Mouse (Mus musculus) duodenum, adult 2 months (tissue): ENCODE measurements around the gene Magt1. TPM values are rescaled to one million over a fixed set of nuclear protein-coding genes. Genes with fewer than 3 reads are reported as not detected.

ENCODE experiments used
- polyA plus RNA-seq: library from polyadenylated mRNA; depleted of rRNA; stranded (reverse); fragments of >200 nt; gene quantifications from 2 replicates; pipeline ENCODE4 v1.2.3, GENCODE M21; 2012; ENCODE audit warnings: low replicate concordance; rRNA removed

Gene Magt1
- 1.5 and 2.3 TPM in 2 replicates for polyA plus RNA-seq

DNA sequence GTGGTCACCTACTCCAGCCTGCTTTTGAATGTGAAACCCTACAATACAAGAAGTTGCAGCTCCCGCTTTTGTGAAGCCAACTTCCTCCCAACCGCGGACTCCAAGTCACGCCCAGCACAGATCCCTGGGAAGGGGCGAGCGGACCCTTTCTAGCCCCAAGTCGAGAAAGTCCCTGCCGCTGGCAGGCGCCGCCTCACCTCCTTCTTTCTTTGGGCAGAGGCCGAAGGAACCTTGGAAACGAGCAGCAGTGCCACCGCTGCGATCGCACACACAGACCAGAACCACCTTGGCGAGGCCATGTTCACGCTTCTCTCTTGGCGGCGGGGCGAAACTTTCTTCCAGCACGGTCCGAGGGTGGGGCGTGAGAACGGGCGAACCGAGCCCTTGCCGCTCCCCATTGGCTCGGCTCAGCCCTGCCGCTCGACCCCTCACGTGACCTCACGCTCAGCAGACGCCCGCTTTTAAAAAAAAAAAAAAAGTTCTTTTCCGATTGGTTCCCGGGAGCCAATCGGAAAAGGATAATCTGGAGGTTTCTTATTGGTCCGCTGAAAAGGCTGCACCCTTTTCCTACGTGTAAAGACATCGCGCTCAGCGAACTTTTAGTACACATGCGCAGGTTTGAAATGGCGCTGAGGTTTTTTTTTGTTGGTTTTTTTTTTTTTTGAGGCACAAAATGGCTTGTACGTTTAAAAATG is at the start of gene Magt1:
Magt1 (minus strand) TSS at position 442 of the 695 bp plus-strand sequence.

DNA sequence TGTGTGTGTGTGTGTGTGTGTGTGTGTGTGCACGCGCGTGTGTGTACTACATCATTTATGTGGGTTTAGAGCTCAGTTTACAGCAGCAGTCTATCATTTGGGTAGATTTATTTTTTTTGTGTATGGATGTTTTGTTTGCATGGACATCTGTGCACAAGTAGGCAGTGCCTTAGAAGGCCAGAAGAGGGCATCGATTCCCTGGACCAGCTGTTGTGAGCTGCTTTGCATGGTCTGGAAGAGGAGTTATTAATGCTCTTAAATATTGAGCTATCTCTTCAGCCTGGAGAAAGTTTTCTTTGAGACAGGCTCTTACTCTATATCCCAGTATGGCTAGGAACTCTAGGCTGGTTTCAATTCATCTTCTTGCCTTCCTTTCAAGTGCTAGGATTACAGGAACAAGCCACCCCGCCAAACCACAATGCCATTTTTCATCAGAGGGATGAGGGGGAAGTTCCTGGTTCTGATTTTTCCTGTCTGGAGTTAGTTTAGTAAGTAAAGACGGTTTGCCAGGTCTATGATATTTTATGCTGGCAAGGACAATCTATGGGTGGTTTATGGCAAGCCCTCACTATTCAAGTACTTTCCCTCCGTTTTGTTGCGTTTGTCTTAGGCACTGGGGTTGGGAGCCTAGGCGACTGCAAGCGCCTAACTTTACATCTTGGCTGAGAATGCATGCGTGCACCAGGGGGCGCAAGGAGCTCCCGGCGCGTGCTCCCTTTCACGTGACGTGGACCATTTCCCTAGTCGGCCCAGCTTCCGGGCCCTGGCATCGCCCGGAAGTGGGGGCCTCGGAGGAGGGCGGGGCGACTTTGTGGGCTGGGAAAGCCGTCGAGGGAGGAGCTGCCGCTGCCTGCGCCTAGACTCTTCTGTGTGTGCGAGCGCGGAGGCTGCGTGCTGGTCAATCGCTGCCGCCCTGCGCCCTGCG is 15.0 kb upstream of the Magt1 start, which contains the start of gene Atp7a:
Atp7a (plus strand) TSS at position 859 of the 925 bp plus-strand sequence.

DNA sequence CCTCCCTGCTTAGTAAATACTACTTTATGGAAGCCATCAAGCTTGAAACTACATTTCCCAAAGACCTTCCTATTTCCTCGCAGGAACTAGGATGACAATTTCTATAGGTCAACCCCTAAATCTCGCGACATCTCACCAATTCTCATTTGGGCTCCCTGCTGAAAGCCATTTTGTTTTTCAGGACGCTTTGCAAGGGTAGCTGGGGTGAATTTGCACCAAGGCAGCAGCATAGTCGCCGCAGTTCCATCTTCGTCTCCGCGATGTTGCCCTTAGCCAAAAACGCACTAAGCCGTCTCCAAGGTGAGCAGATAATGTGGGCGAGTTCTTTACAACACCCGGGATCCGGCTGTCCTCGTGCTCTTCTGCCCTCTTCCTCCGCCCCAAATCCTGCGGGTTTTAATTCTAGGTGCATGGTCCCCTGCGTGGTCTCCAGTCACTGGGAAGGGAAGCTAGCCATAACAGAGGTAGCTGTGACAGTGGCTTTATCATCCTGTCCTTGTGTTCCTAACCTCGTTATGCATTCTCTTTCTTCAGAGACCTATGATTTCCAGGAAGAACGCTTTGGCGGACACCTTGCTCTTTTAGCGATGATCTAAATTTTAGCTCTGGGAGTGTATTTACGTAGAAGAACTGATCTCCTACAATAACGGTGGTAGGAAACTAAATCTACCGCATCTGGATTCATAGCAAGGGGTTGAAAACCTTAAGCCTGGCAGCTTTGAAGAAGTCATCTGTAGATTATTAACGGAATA is 4.0 kb upstream of the Magt1 start, which contains the start of gene Cox7b:
Cox7b (plus strand) TSS at position 130 of the 752 bp plus-strand sequence.

GRCm38 (mm10) chrX:105928861-105929477 is 82.7 kb downstream of the Magt1 start, which contains the start of gene Atrx:
Atrx (minus strand) TSS chrX:105929403.

Other genes with a start within 250 kb of the Magt1 start
- gene Fgf16, start 247.6 kb downstream of the Magt1 start, polyA plus RNA-seq = 0.05 TPM in 1 of 2 replicates, not detected in the other
- 4.5 and 8.6 TPM in 2 replicates for gene Atrx, start 82.5 kb downstream of the Magt1 start, polyA plus RNA-seq
- 94.2 and 227 TPM in 2 replicates for gene Cox7b, start 3.8 kb upstream of the Magt1 start, polyA plus RNA-seq
- 0.25 and 0.58 TPM in 2 replicates for gene Atp7a, start 15.4 kb upstream of the Magt1 start, polyA plus RNA-seq
- gene Tlr13, start 131.3 kb upstream of the Magt1 start, polyA plus RNA-seq = 0.09 and 0.14 TPM in 2 replicates
- gene Pgk1, start 175.2 kb upstream of the Magt1 start, polyA plus RNA-seq = 34.2 and 51.0 TPM in 2 replicates
- 0.21 and 0.25 TPM in 2 replicates for gene Taf9b, start 209.3 kb upstream of the Magt1 start, polyA plus RNA-seq
- gene Fnd3c2, start 243.5 kb upstream of the Magt1 start, polyA plus RNA-seq = not detected in 2 replicates